Mouse (Mus musculus): ENCODE results near the gene Ubl4b. TPM values are rescaled to one million over a fixed set of nuclear protein-coding genes. Genes with fewer than 3 reads are reported as not detected.

The Ubl4b gene
- polyA plus RNA-seq, 1 experiment from 2014 or later, result not detected

DNA sequence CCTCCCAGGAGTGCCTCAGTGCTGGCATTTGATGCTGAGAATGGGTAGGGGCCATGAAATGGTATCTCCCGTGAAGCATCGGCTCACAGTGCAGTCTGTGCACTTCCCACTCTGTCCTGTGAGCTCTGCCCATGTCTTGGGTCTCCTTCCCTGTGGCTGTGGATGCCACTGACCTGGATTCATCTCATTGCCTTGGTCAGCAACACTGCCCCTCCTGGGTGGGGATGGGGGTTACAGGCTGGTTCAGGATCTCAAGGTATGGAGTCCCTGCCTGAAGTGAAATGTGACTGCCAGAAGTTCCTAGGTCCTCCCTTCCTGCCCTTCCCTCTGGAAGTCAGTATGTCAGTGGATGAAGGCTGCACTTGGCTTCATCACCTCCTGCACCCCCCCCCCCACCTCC, 7.2 kb upstream of the Ubl4b start:
- Histone ChIP-seq H3K27me3 (ENCODE audit: low read depth, poor library complexity, severe bottlenecking) (0 out of 2 replicates have a peak, but pooled peaks cover 11% of the 10 kb centered on the region), H3K4me3 (no peak overlapping the region), H3K36me3 (no peaks in the 10 kb centered on the region), H3K4me1 (peaks cover 16% of the 10 kb centered on the region), H3K27ac (replicated peaks) (no peak overlapping the region), H3K9me3 (replicated peaks) (no peaks in the 10 kb centered on the region)
- 91% methylated on average over 2 of the region's 2 CpGs for WGBS
- DNase-seq (ENCODE audit: low spot score), result no peak

DNA sequence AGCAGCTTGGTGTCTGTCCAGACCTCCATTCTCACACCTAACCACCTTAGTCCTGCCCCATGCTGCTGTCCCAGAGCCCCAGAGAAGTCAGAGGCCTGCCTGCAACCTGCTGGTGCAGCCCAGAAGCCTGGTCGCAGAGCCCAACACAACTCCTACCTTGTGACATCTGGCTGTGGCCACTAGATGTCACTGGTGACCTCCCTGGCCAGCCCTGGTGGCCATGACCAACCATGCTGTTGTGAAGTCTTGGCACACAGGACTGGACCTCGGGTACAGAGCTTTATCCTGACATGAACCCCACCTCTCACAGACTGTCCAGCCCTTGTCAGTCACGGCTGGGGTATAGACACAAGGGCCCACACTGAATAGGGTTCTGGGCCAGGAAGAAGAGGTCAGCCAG, 4.3 kb upstream of the Ubl4b start:
- Histone ChIP-seq H3K27ac (replicated peaks) (no peak overlapping the region), H3K36me3 (no peaks in the 10 kb centered on the region), H3K4me1 (peaks cover 8% of the 10 kb centered on the region), H3K9me3 (replicated peaks) (no peaks in the 10 kb centered on the region), H3K27me3 (ENCODE audit: low read depth, poor library complexity, severe bottlenecking) (peaks cover 11% of the 10 kb centered on the region; the same call in 1 of the 2 replicates), H3K4me3 (no peak overlapping the region)
- DNase-seq (ENCODE audit: low spot score), result peak; percentile 67
- 19% methylated on average over 3 of the region's 3 CpGs for WGBS

DNA sequence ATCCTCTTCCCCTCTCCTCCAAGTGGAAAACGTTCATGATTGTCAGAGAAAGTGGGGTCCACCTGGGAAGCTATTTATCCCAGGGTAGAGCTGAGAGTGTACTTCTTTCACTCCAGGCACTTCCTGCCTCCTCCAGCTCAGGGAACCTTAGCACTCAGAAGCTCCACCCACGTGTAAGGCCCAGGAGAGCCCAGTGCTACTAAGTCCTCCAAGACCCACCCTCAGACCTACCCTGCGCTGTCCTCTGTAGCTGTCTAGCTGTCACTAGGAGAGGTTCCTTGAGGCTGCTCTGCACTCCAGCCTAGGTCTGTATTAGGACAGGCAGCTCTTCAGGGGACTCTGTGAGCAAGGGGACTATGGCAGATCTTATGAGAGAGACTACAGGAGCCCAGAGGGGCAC, 3.9 kb upstream of the Ubl4b start:
- peaks cover 11% of the 10 kb centered on the region; the same call in 1 of the 2 replicates for H3K27me3 ChIP-seq (ENCODE audit: low read depth, poor library complexity, severe bottlenecking)
- H3K27ac ChIP-seq (replicated peaks), result no peak overlapping the region
- peaks cover 5% of the 10 kb centered on the region for H3K4me1 ChIP-seq
- no peak overlapping the region for H3K4me3 ChIP-seq
- 22% methylated on average over 3 of the region's 3 CpGs for WGBS
- H3K9me3 ChIP-seq (replicated peaks), result no peaks in the 10 kb centered on the region
- DNase-seq (ENCODE audit: low spot score), result no peak
- H3K36me3 ChIP-seq, result no peaks in the 10 kb centered on the region

DNA sequence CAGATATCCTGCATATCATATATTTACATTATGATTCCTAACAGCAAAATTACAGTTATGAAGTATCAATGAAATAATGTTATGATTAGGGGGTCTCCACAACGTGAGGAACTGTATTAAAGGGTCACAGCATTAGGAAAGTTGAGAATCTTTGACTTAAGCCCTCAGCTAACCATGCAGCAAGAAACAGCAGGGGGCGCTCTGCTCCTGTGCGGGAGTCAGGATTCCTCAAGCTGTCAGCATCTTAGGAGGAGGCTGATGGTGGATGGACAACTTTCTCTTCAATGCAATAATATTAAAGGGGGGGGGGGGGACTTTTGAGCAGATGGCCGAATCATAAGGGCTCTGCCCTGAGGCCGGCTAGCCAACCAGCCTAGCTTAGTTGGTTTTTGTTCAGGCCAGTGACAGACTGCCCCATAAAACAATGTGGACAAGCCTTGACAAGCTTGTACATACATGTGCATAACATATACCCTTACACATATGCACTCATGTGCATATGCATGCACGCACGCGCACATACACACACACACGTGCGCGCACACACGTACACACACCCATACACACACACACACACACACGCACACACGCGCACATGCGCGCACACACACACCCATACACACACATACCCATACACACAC, 4.3 kb downstream of the Ubl4b start:
- 73% methylated on average over 17 of the region's 17 CpGs for WGBS
- H3K4me1 ChIP-seq, result peaks cover 11% of the 10 kb centered on the region
- H3K36me3 ChIP-seq, result no peaks in the 10 kb centered on the region
- H3K27me3 ChIP-seq (ENCODE audit: low read depth, poor library complexity, severe bottlenecking), result peaks cover 4% of the 10 kb centered on the region; the same call in 1 of the 2 replicates
- H3K4me3 ChIP-seq, result no peak overlapping the region
- H3K9me3 ChIP-seq (replicated peaks), result no peaks in the 10 kb centered on the region
- H3K27ac ChIP-seq (replicated peaks), result no peak overlapping the region
- peak; percentile 62 for DNase-seq (ENCODE audit: low spot score)

DNA sequence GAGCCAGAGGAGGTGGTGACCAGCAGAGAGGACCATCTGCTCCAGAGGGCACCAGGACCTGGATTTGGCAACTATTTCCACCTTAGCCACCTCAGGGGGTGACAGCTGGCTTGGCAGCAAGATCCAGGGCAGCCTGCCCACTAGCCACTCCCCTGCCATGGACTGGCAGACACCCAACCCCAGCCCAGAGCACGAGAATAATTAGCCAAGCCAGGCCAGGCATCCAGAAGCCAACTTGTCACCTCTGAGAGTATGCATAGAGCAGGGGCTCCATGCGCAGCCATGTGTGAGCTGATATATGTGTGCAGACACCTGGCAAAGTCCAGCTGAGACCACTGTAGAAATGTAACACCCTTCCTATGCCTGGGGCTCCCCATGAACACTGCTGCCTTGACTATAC, 7.9 kb downstream of the Ubl4b start:
- Histone ChIP-seq H3K4me3 (no peak overlapping the region), H3K9me3 (replicated peaks) (no peaks in the 10 kb centered on the region), H3K4me1 (peaks cover 11% of the 10 kb centered on the region), H3K27me3 (ENCODE audit: low read depth, poor library complexity, severe bottlenecking) (no peaks in the 10 kb centered on the region), H3K36me3 (no peaks in the 10 kb centered on the region), H3K27ac (replicated peaks) (no peak overlapping the region)
- 78% methylated on average over 2 of the region's 2 CpGs for whole genome bisulfite sequencing
- no peak for DNase-seq (ENCODE audit: low spot score)

DNA sequence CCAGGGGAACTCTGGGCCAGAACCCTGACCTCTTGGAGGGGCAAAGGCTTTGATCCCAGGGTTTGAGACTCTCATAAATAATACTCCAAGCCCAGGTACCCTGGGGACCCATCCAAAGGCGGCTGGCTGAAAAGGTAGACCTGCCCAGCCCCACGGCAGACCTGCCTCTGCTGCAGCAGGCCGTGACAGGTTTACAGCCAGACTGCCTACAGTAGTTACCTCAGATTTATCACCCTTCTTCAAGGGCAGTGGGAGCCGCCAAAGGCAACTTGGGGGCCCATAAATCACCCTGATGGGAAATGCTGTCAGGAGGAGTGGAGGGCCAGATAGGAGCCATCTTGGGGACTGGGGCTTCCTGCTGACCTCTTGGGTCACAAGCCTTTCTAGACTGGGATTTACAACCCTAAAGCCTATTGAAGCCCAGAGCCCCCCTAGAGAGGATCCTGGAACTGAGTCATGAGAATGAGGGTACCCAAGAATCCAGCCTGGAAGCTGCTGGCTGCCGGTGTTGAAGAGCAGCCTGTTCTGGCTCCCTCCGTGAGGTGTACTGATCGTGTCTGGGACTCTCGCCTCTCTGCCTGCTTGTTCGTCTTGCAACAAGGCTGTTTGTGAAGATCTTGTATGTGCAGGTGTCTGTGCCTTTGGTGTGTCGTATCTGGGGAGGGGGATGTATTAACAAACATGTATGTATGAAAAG, 9.0 kb downstream of the Ubl4b start:
- 86% methylated on average over 10 of the region's 10 CpGs for WGBS
- Histone ChIP-seq H3K9me3 (replicated peaks) (no peaks in the 10 kb centered on the region), H3K4me1 (peaks cover 11% of the 10 kb centered on the region), H3K27ac (replicated peaks) (no peak overlapping the region), H3K27me3 (ENCODE audit: low read depth, poor library complexity, severe bottlenecking) (no peaks in the 10 kb centered on the region), H3K36me3 (no peaks in the 10 kb centered on the region), H3K4me3 (no peak overlapping the region)
- no peak for DNase-seq (ENCODE audit: low spot score)

DNA sequence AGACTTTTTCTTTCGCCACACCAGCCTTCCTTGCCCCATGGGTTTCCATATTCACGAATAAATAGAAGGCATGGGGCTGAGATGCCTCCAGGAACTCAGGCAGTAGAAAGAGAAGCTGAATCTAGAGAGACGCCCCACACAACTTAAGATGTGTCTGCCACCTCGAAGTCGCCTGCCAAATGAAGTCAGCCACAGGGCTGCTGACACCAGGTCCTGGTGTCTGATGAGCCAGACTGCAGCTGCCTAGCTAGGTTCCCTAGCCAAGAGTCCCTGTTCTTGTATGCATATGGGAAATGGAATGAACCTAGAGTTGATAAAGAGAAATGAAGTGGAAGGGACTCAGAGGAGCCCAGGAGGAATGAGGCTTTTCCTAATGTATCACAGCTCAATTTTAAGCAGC, 9.6 kb downstream of the Ubl4b start:
- H3K4me3 ChIP-seq, result no peak overlapping the region
- 82% methylated on average over 5 of the region's 5 CpGs for WGBS
- DNase-seq (ENCODE audit: low spot score), result no peak

DNA sequence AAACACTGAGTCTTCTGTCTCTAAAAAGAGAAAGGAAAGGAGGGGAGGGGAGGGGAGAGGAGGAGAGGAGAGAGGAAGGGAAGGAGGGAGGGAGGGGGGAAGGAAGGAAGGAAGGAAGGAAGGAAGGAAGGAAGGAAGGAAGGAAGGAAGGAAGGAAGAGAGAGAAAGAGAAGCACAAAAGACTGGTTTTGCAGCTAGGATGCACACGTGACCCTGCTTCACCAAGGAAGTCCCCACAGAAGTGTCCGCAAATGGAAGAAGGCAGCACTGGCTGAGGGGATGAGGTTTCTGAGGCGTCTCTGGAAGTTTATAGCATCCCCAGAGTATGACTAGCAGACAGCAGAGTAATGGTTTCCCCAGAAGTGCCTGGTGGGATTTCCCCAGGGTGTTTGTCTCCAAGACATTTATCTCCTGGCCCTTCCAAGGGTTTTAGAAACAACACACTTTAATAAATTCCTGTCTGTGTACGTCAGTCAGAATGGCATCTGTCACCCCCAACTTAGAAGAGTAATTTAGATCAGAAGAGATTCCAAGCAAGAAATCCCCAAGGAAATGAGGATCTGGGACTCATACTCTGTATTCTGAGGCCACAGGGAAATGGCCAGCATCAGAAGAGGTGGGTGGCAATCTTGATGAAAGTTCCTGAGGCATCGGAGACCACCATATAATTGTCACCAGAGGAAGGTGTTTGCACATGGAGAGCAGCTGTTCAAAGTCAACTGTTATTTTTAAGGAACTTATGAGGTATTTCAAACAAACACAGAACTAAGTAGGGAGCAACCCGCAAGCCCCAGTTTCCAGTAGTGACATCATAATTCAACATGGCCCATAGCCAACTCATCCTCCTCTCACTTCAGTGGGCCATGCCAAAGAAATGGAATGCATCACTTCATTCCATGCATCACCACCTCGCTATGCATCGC, 11.5 kb downstream of the Ubl4b start:
- no peak for DNase-seq (ENCODE audit: low spot score)
- H3K27ac ChIP-seq (replicated peaks), result no peak overlapping the region
- H3K36me3 ChIP-seq, result no peaks in the 10 kb centered on the region
- H3K4me3 ChIP-seq, result no peak overlapping the region
- H3K4me1 ChIP-seq, result no peaks in the 10 kb centered on the region
- no peaks in the 10 kb centered on the region for H3K9me3 ChIP-seq (replicated peaks)
- WGBS, result 82% methylated on average over 8 of the region's 8 CpGs
- 0 out of 2 replicates have a peak, but pooled peaks cover 9% of the 10 kb centered on the region for H3K27me3 ChIP-seq (ENCODE audit: low read depth, poor library complexity, severe bottlenecking)

More for the DNA sequence above, 9.6 kb downstream of the Ubl4b start:
- Histone ChIP-seq H3K36me3 (no peaks in the 10 kb centered on the region), H3K27ac (replicated peaks) (no peak overlapping the region), H3K9me3 (replicated peaks) (no peaks in the 10 kb centered on the region), H3K27me3 (ENCODE audit: low read depth, poor library complexity, severe bottlenecking) (no peaks in the 10 kb centered on the region), H3K4me1 (peaks cover 8% of the 10 kb centered on the region)

DNA sequence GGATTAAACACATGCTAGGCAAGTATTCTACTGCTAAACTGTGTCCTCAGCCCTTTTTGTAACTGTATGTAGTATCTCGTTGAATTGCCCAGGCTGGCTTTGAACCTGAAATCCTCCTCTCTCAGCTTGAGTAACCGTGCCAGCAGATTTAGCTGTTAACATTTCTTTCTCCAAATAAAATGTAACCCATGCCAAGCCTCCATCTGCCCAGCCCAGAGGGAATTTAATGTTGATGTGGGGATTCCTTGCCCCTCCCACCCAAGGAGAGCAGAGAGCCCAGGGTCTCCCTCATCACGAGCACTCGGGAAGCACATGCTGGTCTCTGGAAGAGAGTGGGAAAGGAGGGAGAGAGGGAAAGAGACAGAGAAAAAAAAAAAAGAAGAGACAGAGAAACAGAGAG, 12.3 kb downstream of the Ubl4b start:
- Histone ChIP-seq H3K9me3 (replicated peaks) (no peaks in the 10 kb centered on the region), H3K27ac (replicated peaks) (no peak overlapping the region), H3K4me1 (peaks cover 2% of the 10 kb centered on the region), H3K36me3 (no peaks in the 10 kb centered on the region), H3K4me3 (no peak overlapping the region), H3K27me3 (ENCODE audit: low read depth, poor library complexity, severe bottlenecking) (peaks cover 17% of the 10 kb centered on the region)
- 71% methylated on average over 4 of the region's 4 CpGs for WGBS
- DNase-seq (ENCODE audit: low spot score), result no peak

DNA sequence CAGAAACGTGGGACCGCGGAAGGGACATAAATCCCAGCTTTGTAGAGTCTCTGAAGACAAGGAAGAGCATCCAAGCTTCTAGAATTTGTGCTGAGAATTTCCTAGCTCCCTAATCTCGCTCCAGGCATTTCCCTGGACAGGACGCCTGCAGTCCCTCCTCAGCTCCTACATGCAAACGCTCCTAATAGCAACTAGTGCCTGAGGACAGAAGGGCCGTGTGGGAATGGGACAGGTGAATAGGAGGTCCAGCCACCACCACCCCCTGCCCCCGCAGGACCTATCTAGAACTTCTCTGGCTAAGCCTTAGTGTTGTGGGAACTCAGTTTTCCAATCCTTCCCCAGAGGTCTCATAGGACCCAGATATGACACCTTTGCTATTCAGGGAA, 17.4 kb downstream of the Ubl4b start:
- no peak for DNase-seq (ENCODE audit: low spot score)
- Histone ChIP-seq H3K4me1 (peaks cover 12% of the 10 kb centered on the region), H3K9me3 (replicated peaks) (no peaks in the 10 kb centered on the region), H3K36me3 (no peaks in the 10 kb centered on the region), H3K27me3 (ENCODE audit: low read depth, poor library complexity, severe bottlenecking) (peaks cover 39% of the 10 kb centered on the region), H3K27ac (replicated peaks) (no peak overlapping the region), H3K4me3 (peak overlapping the region; percentile 39; the same call in 1 of the 2 replicates)
- 33% methylated on average over 8 of the region's 8 CpGs for WGBS

DNA sequence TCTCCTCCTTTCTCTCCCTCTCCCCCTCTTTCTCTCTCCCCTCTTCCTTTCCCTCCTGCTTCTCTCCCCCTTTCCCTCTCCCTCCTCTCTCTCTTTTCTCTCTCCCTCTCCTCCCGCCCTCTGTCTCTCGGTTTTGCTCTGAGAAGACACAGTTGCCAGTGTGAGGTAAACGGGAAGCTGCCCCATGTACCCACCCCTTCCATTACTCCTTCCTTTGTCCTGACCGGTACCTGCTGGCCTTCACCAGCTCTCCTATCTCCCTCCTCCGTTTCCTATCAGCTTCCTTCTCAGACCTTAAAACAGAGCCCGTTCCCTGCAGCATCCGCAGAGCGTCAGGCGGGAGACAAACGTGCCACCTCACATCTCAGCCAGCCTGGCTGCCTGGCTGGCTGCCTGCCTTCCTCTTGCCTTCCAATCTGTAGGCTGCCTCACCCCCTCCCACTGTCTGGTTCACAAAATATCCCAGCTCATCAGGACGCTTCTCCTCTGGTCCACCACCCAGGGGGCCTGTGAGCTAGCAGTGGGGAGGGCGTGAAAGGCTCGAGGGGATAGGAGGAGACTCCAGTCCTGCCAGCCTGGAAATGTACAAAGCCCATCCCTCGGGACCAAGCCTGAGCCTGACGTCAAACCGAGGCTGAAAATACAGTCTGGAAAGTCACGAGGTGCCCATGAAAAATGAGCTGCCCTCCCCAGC, 17.9 kb downstream of the Ubl4b start:
- Histone ChIP-seq H3K9me3 (replicated peaks) (no peaks in the 10 kb centered on the region), H3K4me3 (peak overlapping the region; percentile 39), H3K4me1 (peaks cover 12% of the 10 kb centered on the region), H3K27me3 (ENCODE audit: low read depth, poor library complexity, severe bottlenecking) (peaks cover 39% of the 10 kb centered on the region), H3K27ac (replicated peaks) (peak overlapping the region; percentile 43), H3K36me3 (no peaks in the 10 kb centered on the region)
- no peak for DNase-seq (ENCODE audit: low spot score)
- WGBS, result 7% methylated on average over 17 of the region's 17 CpGs

DNA sequence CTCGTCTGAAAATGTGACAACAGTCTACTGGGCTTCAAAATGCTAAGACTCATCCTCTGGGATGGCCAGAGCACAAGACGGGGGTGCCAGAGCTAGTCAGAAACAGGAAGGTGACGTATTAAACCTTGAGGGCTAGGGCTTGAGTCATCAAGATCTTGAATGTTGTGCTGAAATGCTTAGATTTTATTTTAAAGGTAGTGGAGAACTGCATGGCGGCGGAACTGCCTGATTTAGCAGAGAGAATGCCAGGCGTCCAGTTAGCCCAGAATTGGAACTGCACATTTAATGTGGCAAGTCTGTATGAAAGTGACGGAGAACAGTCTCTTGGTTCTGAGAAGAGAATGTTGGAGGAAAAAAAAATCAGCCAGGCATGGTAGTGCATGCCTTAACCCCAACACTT, 19.9 kb downstream of the Ubl4b start:
- DNase-seq (ENCODE audit: low spot score), result no peak
- H3K27me3 ChIP-seq (ENCODE audit: low read depth, poor library complexity, severe bottlenecking), result peaks cover 39% of the 10 kb centered on the region
- WGBS, result 86% methylated on average over 7 of the region's 7 CpGs

More for the DNA sequence above, 19.9 kb downstream of the Ubl4b start:
- Histone ChIP-seq H3K9me3 (replicated peaks) (no peaks in the 10 kb centered on the region), H3K36me3 (no peaks in the 10 kb centered on the region), H3K27ac (replicated peaks) (no peak overlapping the region), H3K4me3 (no peak overlapping the region), H3K4me1 (peaks cover 12% of the 10 kb centered on the region)

All from midbrain, embryonic 10.5 days (tissue).